Mouse (Mus musculus) liver, embryonic 14.5 days (tissue): ENCODE data around the gene Gfer. TPM values are rescaled to one million over a fixed set of nuclear protein-coding genes. Genes with fewer than 3 reads are reported as not detected.

Experiments used
- ATAC-seq: fragments of 200-750 bp; cut with Nextera tagmentation; 2 replicates; pipeline ENCODE4 v1.8.0; 2017; ENCODE audit warnings: moderate number of reproducible peaks, mild to moderate bottlenecking, moderate library complexity; ENCODE audit not compliant: insufficient read depth
- DNase-seq, 3 experiments: peaks; one replicate each; pipeline ENCODE4 v3.0.0-alpha.2; 2012 to 2013; ENCODE audit warnings: low read depth in 3 of 3, low spot score in 3 of 3
- H3K27ac ChIP-seq: fragments of 300-500 bp; sonication (generic); 2 replicates; pipeline ENCODE4 v1.5.1; 2014; ENCODE audit warnings: moderate library complexity, mild to moderate bottlenecking, control low read depth, inconsistent platforms
- H3K27me3 ChIP-seq: fragments of 300-500 bp; sonication (generic); 2 replicates; pipeline ENCODE4 v1.6.1; 2014; ENCODE audit warnings: mild to moderate bottlenecking, low read length, moderate library complexity; ENCODE audit not compliant: control insufficient read depth, insufficient read depth
- H3K36me3 ChIP-seq: fragments of 300-500 bp; sonication (generic); replicated peaks from 2 replicates; pipeline ENCODE4 v1.6.1; 2014; ENCODE audit warnings: low read depth; ENCODE audit not compliant: control insufficient read depth, insufficient read depth
- H3K4me1 ChIP-seq, 2 experiments: fragments of 200-500 bp in 1 of 2; fragments of 300-500 bp in 1 of 2; sonication (generic) in 1 of 2; replicated peaks; 2 replicates each; pipeline ENCODE4 v1.6.1; 2012 to 2014; ENCODE audit warnings: antibody characterized with exemption in 1 of 2, inconsistent platforms in 1 of 2, low read length in 1 of 2; ENCODE audit not compliant: control insufficient read depth in 2 of 2, insufficient read depth in 2 of 2
- H3K4me2 ChIP-seq: fragments of 300-500 bp; sonication (generic); 2 replicates; pipeline ENCODE4 v1.6.1; 2014; ENCODE audit warnings: low read depth, mild to moderate bottlenecking, control low read depth, moderate library complexity
- H3K4me3 ChIP-seq, 2 experiments: fragments of 200-500 bp in 1 of 2; fragments of 300-500 bp in 1 of 2; sonication (generic) in 1 of 2; 2 replicates each; pipeline ENCODE4 v1.5.1; 2012 to 2014; ENCODE audit warnings: low read depth in 2 of 2, low read length in 2 of 2, mild to moderate bottlenecking in 2 of 2, control low read depth in 1 of 2, inconsistent platforms in 1 of 2, moderate library complexity in 1 of 2; ENCODE audit not compliant: insufficient read depth in 1 of 2
- H3K9ac ChIP-seq: fragments of 300-500 bp; sonication (generic); replicated peaks from 2 replicates; pipeline ENCODE4 v1.6.1; 2014; ENCODE audit warnings: mild to moderate bottlenecking, control low read depth, moderate library complexity
- H3K9me3 ChIP-seq: fragments of 300-500 bp; sonication (generic); 2 replicates; pipeline ENCODE4 v1.6.1; 2016; ENCODE audit warnings: low read length, mixed read lengths; ENCODE audit not compliant: control insufficient read depth
- CTCF ChIP-seq: IDR thresholded peaks from 2 replicates; pipeline ENCODE4 v1.5.1; 2016; ENCODE audit warnings: antibody characterized with exemption, low read depth, control low read depth
- EP300 ChIP-seq: IDR thresholded peaks from 2 replicates; pipeline ENCODE4 v1.6.1; 2016; ENCODE audit warnings: antibody characterized with exemption, low read depth
- WGBS: fragments of 180-500 bp; shearing (Covaris S2); extraction: QIAGEN DNeasy Blood & Tissue Kit; methylation state at CpG from one replicate; pipeline ENCODE4 v1.1.7; 2014; ENCODE audit not compliant: insufficient replicate concordance; 5-methylcytosine and 5-hydroxymethylcytosine counted together
- polyA plus RNA-seq, 2 experiments: library from polyadenylated mRNA; depleted of rRNA in 1 of 2; stranded (reverse) in 1 of 2; unstranded in 1 of 2; fragments of >200 nt; fragmentation: Nextera tagmentation in 1 of 2; extraction: Ambion mirVana in 1 of 2; gene quantifications; 2 replicates each; pipeline versions ENCODE4 v1.2.1 to v1.2.3; 2012 to 2014

Gene Gfer
- polyA plus RNA-seq, 2 experiments: 19.5 to 32.3 TPM

- H3K9ac ChIP-seq: no peak overlapping the region
- no peak overlapping the region for H3K4me2 ChIP-seq
- ATAC-seq (no peak), DNase-seq (no peak)
- no peaks in the 10 kb centered on the region for H3K9me3 ChIP-seq
- H3K4me1 ChIP-seq: peaks cover 0 to 16% of the 10 kb centered on the region in 2 experiments; a peak in 3 of 4 replicates
- H3K27me3 ChIP-seq: peaks cover 33% of the 10 kb centered on the region
- WGBS: 62% methylated on average over 11 of the region's 11 CpGs
- H3K27ac ChIP-seq: no peak overlapping the region
- TF ChIP-seq EP300: no peak
- no peak for TF ChIP-seq CTCF
- H3K36me3 ChIP-seq: no peaks in the 10 kb centered on the region
- H3K4me3 ChIP-seq: no peak overlapping the region
Measured at GRCm38 (mm10) chr17:24647493-24647892, 48.5 kb downstream of the Gfer start.

- Histone ChIP-seq H3K27ac (no peak overlapping the region), H3K4me2 (no peak overlapping the region), H3K27me3 (peaks cover 29% of the 10 kb centered on the region), H3K9ac (no peak overlapping the region), H3K4me1 (peaks cover 0 to 16% of the 10 kb centered on the region in 2 experiments; a peak in 3 of 4 replicates), H3K4me3 (no peak overlapping the region), H3K36me3 (no peaks in the 10 kb centered on the region), H3K9me3 (no peaks in the 10 kb centered on the region)
- DNase-seq (no peak), ATAC-seq (no peak)
- TF ChIP-seq EP300 (no peak), CTCF (no peak)
- WGBS: 59% methylated on average over 4 of the region's 4 CpGs
Measured at GRCm38 (mm10) chr17:24646381-24646780, 49.6 kb downstream of the Gfer start.

GRCm38 (mm10) chr17:24645916-24646315, 50.0 kb downstream of the Gfer start:
- 48% methylated on average over 3 of the region's 3 CpGs for WGBS
- no peak overlapping the region for H3K27ac ChIP-seq

GRCm38 (mm10) chr17:24644875-24645721, 50.9 kb downstream of the Gfer start:
- TF ChIP-seq CTCF (no peak), EP300 (no peak)
- WGBS: 39% methylated on average over 9 of the region's 9 CpGs

More at GRCm38 (mm10) chr17:24645916-24646315, 50.0 kb downstream of the Gfer start:
- no peaks in the 10 kb centered on the region for H3K36me3 ChIP-seq
- no peak overlapping the region for H3K9ac ChIP-seq
- no peak overlapping the region for H3K4me3 ChIP-seq
- TF ChIP-seq EP300 (no peak), CTCF (no peak)
- ATAC-seq (no peak), DNase-seq (no peak)
- peaks cover 25% of the 10 kb centered on the region for H3K27me3 ChIP-seq
- peaks cover 0 to 16% of the 10 kb centered on the region in 2 experiments; a peak in 3 of 4 replicates for H3K4me1 ChIP-seq
- no peaks in the 10 kb centered on the region for H3K9me3 ChIP-seq
- H3K4me2 ChIP-seq: no peak overlapping the region

GRCm38 (mm10) chr17:24644030-24644715, 51.8 kb downstream of the Gfer start:
- peaks cover 0 to 12% of the 10 kb centered on the region in 2 experiments; a peak in 3 of 4 replicates for H3K4me1 ChIP-seq
- peaks cover 7% of the 10 kb centered on the region for H3K27me3 ChIP-seq
- H3K27ac ChIP-seq: no peak overlapping the region
- no peak overlapping the region for H3K4me3 ChIP-seq
- no peak overlapping the region for H3K9ac ChIP-seq
- no peak for TF ChIP-seq CTCF
- no peak for TF ChIP-seq EP300
- ATAC-seq (no peak), DNase-seq (no peak)
- WGBS: 36% methylated on average over 7 of the region's 7 CpGs
- H3K36me3 ChIP-seq: no peaks in the 10 kb centered on the region
- H3K4me2 ChIP-seq: no peak overlapping the region
- no peaks in the 10 kb centered on the region for H3K9me3 ChIP-seq

More at GRCm38 (mm10) chr17:24644875-24645721, 50.9 kb downstream of the Gfer start:
- Histone ChIP-seq H3K4me3 (no peak overlapping the region), H3K27me3 (peaks cover 16% of the 10 kb centered on the region), H3K9me3 (no peaks in the 10 kb centered on the region), H3K27ac (no peak overlapping the region), H3K4me1 (peaks cover 0 to 12% of the 10 kb centered on the region in 2 experiments; a peak in 3 of 4 replicates), H3K4me2 (no peak overlapping the region), H3K9ac (no peak overlapping the region), H3K36me3 (no peaks in the 10 kb centered on the region)
- DNase-seq (no peak), ATAC-seq (peak; percentile 42; the same call in 1 of the 2 replicates)

Other genes starting within 250 kb of the Gfer start
Only the 30 nearest of the 32 such genes appear.
- 37.9 and 38.2 TPM in 2 replicates for gene Pgp, start 225.8 kb downstream of the Gfer start, polyA plus RNA-seq (2012; rRNA removed)
- 70.4 and 76.7 TPM in 2 replicates for gene Pgp, start 225.8 kb downstream of the Gfer start, polyA plus RNA-seq (2014; fragmentation: Nextera tagmentation; extraction: Ambion mirVana)
- 0.29 and 0.30 TPM in 2 replicates for gene Bricd5, start 222.3 kb downstream of the Gfer start, polyA plus RNA-seq (2012; rRNA removed)
- 0.23 TPM in 1 of 2 replicates, not detected in the other for gene Bricd5, start 222.3 kb downstream of the Gfer start, polyA plus RNA-seq (2014; fragmentation: Nextera tagmentation; extraction: Ambion mirVana)
- gene Mlst8, start 217.1 kb downstream of the Gfer start, polyA plus RNA-seq (2012; rRNA removed): 13.5 and 18.5 TPM in 2 replicates
- 9.6 and 11.2 TPM in 2 replicates for gene Mlst8, start 217.1 kb downstream of the Gfer start, polyA plus RNA-seq (2014; fragmentation: Nextera tagmentation; extraction: Ambion mirVana)
- gene Caskin1, start 207.6 kb downstream of the Gfer start, polyA plus RNA-seq (2012; rRNA removed): 0.09 and 0.11 TPM in 2 replicates
- gene Caskin1, start 207.6 kb downstream of the Gfer start, polyA plus RNA-seq (2014; fragmentation: Nextera tagmentation; extraction: Ambion mirVana): 0.08 TPM in 2 replicates
- 55.4 and 64.2 TPM in 2 replicates for gene Traf7, start 168.2 kb downstream of the Gfer start, polyA plus RNA-seq (2012; rRNA removed)
- 25.6 and 29.4 TPM in 2 replicates for gene Traf7, start 168.2 kb downstream of the Gfer start, polyA plus RNA-seq (2014; fragmentation: Nextera tagmentation; extraction: Ambion mirVana)
- 0.21 and 0.28 TPM in 2 replicates for gene Rab26, start 161.9 kb downstream of the Gfer start, polyA plus RNA-seq (2012; rRNA removed)
- 0.95 and 1.0 TPM in 2 replicates for gene Rab26, start 161.9 kb downstream of the Gfer start, polyA plus RNA-seq (2014; fragmentation: Nextera tagmentation; extraction: Ambion mirVana)
- 3.4 and 4.0 TPM in 2 replicates for gene Pkd1, start 146.3 kb downstream of the Gfer start, polyA plus RNA-seq (2012; rRNA removed)
- 1.8 and 2.9 TPM in 2 replicates for gene Pkd1, start 146.3 kb downstream of the Gfer start, polyA plus RNA-seq (2014; fragmentation: Nextera tagmentation; extraction: Ambion mirVana)
- 17.0 and 21.4 TPM in 2 replicates for gene Tsc2, start 63.5 kb downstream of the Gfer start, polyA plus RNA-seq (2012; rRNA removed)
- gene Tsc2, start 63.5 kb downstream of the Gfer start, polyA plus RNA-seq (2014; fragmentation: Nextera tagmentation; extraction: Ambion mirVana): 17.6 and 23.8 TPM in 2 replicates
- 6.2 and 6.6 TPM in 2 replicates for gene Nthl1, start 63.5 kb downstream of the Gfer start, polyA plus RNA-seq (2012; rRNA removed)
- gene Nthl1, start 63.5 kb downstream of the Gfer start, polyA plus RNA-seq (2014; fragmentation: Nextera tagmentation; extraction: Ambion mirVana): 5.9 and 6.1 TPM in 2 replicates
- 5.5 and 5.7 TPM in 2 replicates for gene Slc9a3r2, start 45.8 kb downstream of the Gfer start, polyA plus RNA-seq (2012; rRNA removed)
- 8.1 and 9.9 TPM in 2 replicates for gene Slc9a3r2, start 45.8 kb downstream of the Gfer start, polyA plus RNA-seq (2014; fragmentation: Nextera tagmentation; extraction: Ambion mirVana)
- gene Npw, start 37.7 kb downstream of the Gfer start, polyA plus RNA-seq (2012; rRNA removed): 0.27 TPM in 1 of 2 replicates, not detected in the other
- 0.29 TPM in 1 of 2 replicates, not detected in the other for gene Npw, start 37.7 kb downstream of the Gfer start, polyA plus RNA-seq (2014; fragmentation: Nextera tagmentation; extraction: Ambion mirVana)
- gene Zfp598, start 26.5 kb downstream of the Gfer start, polyA plus RNA-seq (2012; rRNA removed): 21.3 and 23.8 TPM in 2 replicates
- gene Zfp598, start 26.5 kb downstream of the Gfer start, polyA plus RNA-seq (2014; fragmentation: Nextera tagmentation; extraction: Ambion mirVana): 10.7 and 14.5 TPM in 2 replicates
- gene Syngr3, start 6.2 kb downstream of the Gfer start, polyA plus RNA-seq (2012; rRNA removed): 0.06 and 0.14 TPM in 2 replicates
- 0.08 TPM in 1 of 2 replicates, not detected in the other for gene Syngr3, start 6.2 kb downstream of the Gfer start, polyA plus RNA-seq (2014; fragmentation: Nextera tagmentation; extraction: Ambion mirVana)
- gene Noxo1, start 78 bp upstream of the Gfer start, polyA plus RNA-seq (2012; rRNA removed): 0.87 and 0.97 TPM in 2 replicates
- 0.25 and 0.30 TPM in 2 replicates for gene Noxo1, start 78 bp upstream of the Gfer start, polyA plus RNA-seq (2014; fragmentation: Nextera tagmentation; extraction: Ambion mirVana)
- 20.5 and 26.8 TPM in 2 replicates for gene Tbl3, start 11.5 kb upstream of the Gfer start, polyA plus RNA-seq (2012; rRNA removed)
- gene Tbl3, start 11.5 kb upstream of the Gfer start, polyA plus RNA-seq (2014; fragmentation: Nextera tagmentation; extraction: Ambion mirVana): 31.3 and 33.4 TPM in 2 replicates
- 0.11 and 0.29 TPM in 2 replicates for gene Rnf151, start 21.9 kb upstream of the Gfer start, polyA plus RNA-seq (2012; rRNA removed)
- not detected in 2 replicates for gene Rnf151, start 21.9 kb upstream of the Gfer start, polyA plus RNA-seq (2014; fragmentation: Nextera tagmentation; extraction: Ambion mirVana)
- 2,096 and 2,246 TPM in 2 replicates for gene Rps2, start 22.0 kb upstream of the Gfer start, polyA plus RNA-seq (2012; rRNA removed)
- 1,219 and 1,250 TPM in 2 replicates for gene Rps2, start 22.0 kb upstream of the Gfer start, polyA plus RNA-seq (2014; fragmentation: Nextera tagmentation; extraction: Ambion mirVana)
- 84.0 and 162 TPM in 2 replicates for gene Ndufb10, start 28.3 kb upstream of the Gfer start, polyA plus RNA-seq (2012; rRNA removed)
- 207 and 216 TPM in 2 replicates for gene Ndufb10, start 28.3 kb upstream of the Gfer start, polyA plus RNA-seq (2014; fragmentation: Nextera tagmentation; extraction: Ambion mirVana)
- 0.03 TPM in 1 of 2 replicates, not detected in the other for gene Rpl3l, start 31.7 kb upstream of the Gfer start, polyA plus RNA-seq (2012; rRNA removed)
- gene Rpl3l, start 31.7 kb upstream of the Gfer start, polyA plus RNA-seq (2014; fragmentation: Nextera tagmentation; extraction: Ambion mirVana): not detected in 2 replicates
- gene Msrb1, start 40.5 kb upstream of the Gfer start, polyA plus RNA-seq (2012; rRNA removed): 18.3 and 25.4 TPM in 2 replicates
- 28.8 and 28.9 TPM in 2 replicates for gene Msrb1, start 40.5 kb upstream of the Gfer start, polyA plus RNA-seq (2014; fragmentation: Nextera tagmentation; extraction: Ambion mirVana)
- 0.03 and 0.06 TPM in 2 replicates for gene Hs3st6, start 56.8 kb upstream of the Gfer start, polyA plus RNA-seq (2012; rRNA removed)
- gene Hs3st6, start 56.8 kb upstream of the Gfer start, polyA plus RNA-seq (2014; fragmentation: Nextera tagmentation; extraction: Ambion mirVana): not detected in 2 replicates
- 0.50 and 0.65 TPM in 2 replicates for gene Meiob, start 108.1 kb upstream of the Gfer start, polyA plus RNA-seq (2012; rRNA removed)
- gene Meiob, start 108.1 kb upstream of the Gfer start, polyA plus RNA-seq (2014; fragmentation: Nextera tagmentation; extraction: Ambion mirVana): 0.90 and 1.2 TPM in 2 replicates
- gene Hagh, start 144.0 kb upstream of the Gfer start, polyA plus RNA-seq (2012; rRNA removed): 49.8 and 65.9 TPM in 2 replicates
- 109 and 120 TPM in 2 replicates for gene Hagh, start 144.0 kb upstream of the Gfer start, polyA plus RNA-seq (2014; fragmentation: Nextera tagmentation; extraction: Ambion mirVana)
- gene Fahd1, start 154.2 kb upstream of the Gfer start, polyA plus RNA-seq (2012; rRNA removed): 18.6 and 24.0 TPM in 2 replicates
- gene Fahd1, start 154.2 kb upstream of the Gfer start, polyA plus RNA-seq (2014; fragmentation: Nextera tagmentation; extraction: Ambion mirVana): 37.2 and 40.1 TPM in 2 replicates
- 3.4 and 4.3 TPM in 2 replicates for gene Igfals, start 169.8 kb upstream of the Gfer start, polyA plus RNA-seq (2012; rRNA removed)
- gene Igfals, start 169.8 kb upstream of the Gfer start, polyA plus RNA-seq (2014; fragmentation: Nextera tagmentation; extraction: Ambion mirVana): 4.7 and 6.3 TPM in 2 replicates
- gene Nubp2, start 190.2 kb upstream of the Gfer start, polyA plus RNA-seq (2012; rRNA removed): 30.8 and 33.1 TPM in 2 replicates
- gene Nubp2, start 190.2 kb upstream of the Gfer start, polyA plus RNA-seq (2014; fragmentation: Nextera tagmentation; extraction: Ambion mirVana): 76.7 and 80.1 TPM in 2 replicates
- gene Spsb3, start 190.5 kb upstream of the Gfer start, polyA plus RNA-seq (2012; rRNA removed): 26.3 and 28.4 TPM in 2 replicates
- 37.5 and 40.2 TPM in 2 replicates for gene Spsb3, start 190.5 kb upstream of the Gfer start, polyA plus RNA-seq (2014; fragmentation: Nextera tagmentation; extraction: Ambion mirVana)
- gene Eme2, start 198.9 kb upstream of the Gfer start, polyA plus RNA-seq (2012; rRNA removed): 7.6 and 9.4 TPM in 2 replicates
- 7.4 and 8.5 TPM in 2 replicates for gene Eme2, start 198.9 kb upstream of the Gfer start, polyA plus RNA-seq (2014; fragmentation: Nextera tagmentation; extraction: Ambion mirVana)
- 48.0 and 49.2 TPM in 2 replicates for gene Mrps34, start 199.0 kb upstream of the Gfer start, polyA plus RNA-seq (2012; rRNA removed)
- 43.5 and 49.9 TPM in 2 replicates for gene Mrps34, start 199.0 kb upstream of the Gfer start, polyA plus RNA-seq (2014; fragmentation: Nextera tagmentation; extraction: Ambion mirVana)
- gene Nme3, start 200.3 kb upstream of the Gfer start, polyA plus RNA-seq (2012; rRNA removed): 55.7 and 65.6 TPM in 2 replicates
- gene Nme3, start 200.3 kb upstream of the Gfer start, polyA plus RNA-seq (2014; fragmentation: Nextera tagmentation; extraction: Ambion mirVana): 79.2 and 83.7 TPM in 2 replicates